Mouse (Mus musculus): ENCODE data around the gene Helz2.

- no peak for TF ChIP-seq CTCF (IDR thresholded peaks at IDR 0.05; ENCODE audit: extremely low read depth, insufficient read length, insufficient replicate concordance, low read depth, low read length)
- no peak for TF ChIP-seq POLR2A (IDR thresholded peaks at IDR 0.05; ENCODE audit: low read depth, low read length)
Observed at GRCm38 (mm10) chr2:181196628-181197300, 45.1 kb downstream of the Helz2 start.
